Mouse (Mus musculus) embryonic fibroblast, embryonic 13.5 days (primary cell): ENCODE results near the gene Pcnx2.

Experiments
- CTCF ChIP-seq: IDR thresholded peaks from 2 replicates; pipeline ENCODE4 v1.5.1; 2011; ENCODE audit warnings: mild to moderate bottlenecking, control low read depth, low read length, moderate library complexity, borderline replicate concordance; ENCODE audit not compliant: insufficient read depth
- POLR2A ChIP-seq: IDR thresholded peaks from 2 replicates; pipeline ENCODE4 v1.6.1; 2011; ENCODE audit warnings: low read depth, mild to moderate bottlenecking, control low read depth, low read length, moderate library complexity

- TF ChIP-seq CTCF (no peak), POLR2A (no peak)
Measured at GRCm38 (mm10) chr8:125868552-125868951, 29.6 kb downstream of the Pcnx2 start.
